Mouse (Mus musculus): Measurements from ENCODE around the gene Gm20403. TPM values are rescaled to one million over a fixed set of nuclear protein-coding genes. Genes with fewer than 3 reads are reported as not detected.

The Gm20403 gene
- total and polyA plus RNA-seq, 2 experiments from 2014 or later: not detected

GRCm38 (mm10) chr12:54981962-54982361 lies 4.4 kb downstream of the Gm20403 start:
- Histone ChIP-seq H3K4me3 (ENCODE audit: low read depth, low read length) (no peak overlapping the region), H3K4me1 (ENCODE audit: insufficient read depth) (no peaks in the 10 kb centered on the region), H3K27ac (ENCODE audit: low read depth, low read length) (no peak overlapping the region), H3K9me3 (ENCODE audit: low read length) (no peaks in the 10 kb centered on the region), H3K36me3 (ENCODE audit: insufficient read depth) (no peaks in the 10 kb centered on the region), H3K27me3 (ENCODE audit: insufficient read depth, low read length) (no peaks in the 10 kb centered on the region), H3K9ac (no peak overlapping the region), H3K4me2 (ENCODE audit: low read depth) (no peak overlapping the region)
- DNase-seq (no peak), ATAC-seq (no peak)
- TF ChIP-seq CTCF (IDR thresholded peaks at IDR 0.05; ENCODE audit: low read depth): no peak
- 71% methylated on average over 6 of the region's 6 CpGs for WGBS

- Histone ChIP-seq H3K9me3 (ENCODE audit: low read length) (no peaks in the 10 kb centered on the region), H3K9ac (no peak overlapping the region), H3K4me3 (ENCODE audit: low read depth, low read length) (no peak overlapping the region), H3K4me1 (ENCODE audit: insufficient read depth) (no peaks in the 10 kb centered on the region), H3K27me3 (ENCODE audit: insufficient read depth, low read length) (no peaks in the 10 kb centered on the region), H3K4me2 (ENCODE audit: low read depth) (no peak overlapping the region), H3K36me3 (ENCODE audit: insufficient read depth) (no peaks in the 10 kb centered on the region), H3K27ac (ENCODE audit: low read depth, low read length) (no peak overlapping the region)
- DNase-seq (no peak), ATAC-seq (no peak)
- WGBS: 81% methylated on average over 5 of the region's 5 CpGs
- TF ChIP-seq CTCF (IDR thresholded peaks at IDR 0.05; ENCODE audit: low read depth): no peak
These were observed 5.4 kb downstream of the Gm20403 start for GRCm38 (mm10) chr12:54980939-54981338.

- no peak for TF ChIP-seq CTCF (IDR thresholded peaks at IDR 0.05; ENCODE audit: low read depth)
- no peaks in the 10 kb centered on the region for H3K4me1 ChIP-seq (ENCODE audit: insufficient read depth)
- no peak overlapping the region for H3K4me3 ChIP-seq (ENCODE audit: low read depth, low read length)
- H3K9ac ChIP-seq: no peak overlapping the region
- DNase-seq (no peak), ATAC-seq (no peak)
- 83% methylated on average over 6 of the region's 6 CpGs for WGBS
- H3K27ac ChIP-seq (ENCODE audit: low read depth, low read length): no peak overlapping the region
- H3K27me3 ChIP-seq (ENCODE audit: insufficient read depth, low read length): no peaks in the 10 kb centered on the region
- no peaks in the 10 kb centered on the region for H3K36me3 ChIP-seq (ENCODE audit: insufficient read depth)
- H3K4me2 ChIP-seq (ENCODE audit: low read depth): no peak overlapping the region
- no peaks in the 10 kb centered on the region for H3K9me3 ChIP-seq (ENCODE audit: low read length)
These were observed 5.8 kb downstream of the Gm20403 start for GRCm38 (mm10) chr12:54980532-54980931.

GRCm38 (mm10) chr12:54969033-54969432 lies 17.3 kb downstream of the Gm20403 start:
- ATAC-seq: no peak
- H3K9me3 ChIP-seq (ENCODE audit: low read length): no peaks in the 10 kb centered on the region
- 86% methylated on average over 3 of the region's 3 CpGs for WGBS
- H3K27me3 ChIP-seq (ENCODE audit: insufficient read depth, low read length): no peaks in the 10 kb centered on the region
- no peaks in the 10 kb centered on the region for H3K4me1 ChIP-seq (ENCODE audit: insufficient read depth)
- H3K4me2 ChIP-seq (ENCODE audit: low read depth): no peak overlapping the region
- H3K9ac ChIP-seq: no peak overlapping the region
- no peak for DNase-seq
- no peak for TF ChIP-seq CTCF (IDR thresholded peaks at IDR 0.05; ENCODE audit: low read depth)
- no peak overlapping the region for H3K27ac ChIP-seq (ENCODE audit: low read depth, low read length)
- H3K4me3 ChIP-seq (ENCODE audit: low read depth, low read length): no peak overlapping the region
- H3K36me3 ChIP-seq (ENCODE audit: insufficient read depth): peaks cover 4% of the 10 kb centered on the region

GRCm38 (mm10) chr12:54965532-54966160 lies 20.7 kb downstream of the Gm20403 start:
- no peaks in the 10 kb centered on the region for H3K4me1 ChIP-seq (ENCODE audit: insufficient read depth)
- H3K36me3 ChIP-seq (ENCODE audit: insufficient read depth): no peaks in the 10 kb centered on the region
- H3K27ac ChIP-seq (ENCODE audit: low read depth, low read length): no peak overlapping the region
- TF ChIP-seq CTCF (IDR thresholded peaks at IDR 0.05; ENCODE audit: low read depth): no peak
- H3K9me3 ChIP-seq (ENCODE audit: low read length): no peaks in the 10 kb centered on the region
- no peak overlapping the region for H3K4me3 ChIP-seq (ENCODE audit: low read depth, low read length)
- no peaks in the 10 kb centered on the region for H3K27me3 ChIP-seq (ENCODE audit: insufficient read depth, low read length)
- 93% methylated on average over 4 of the region's 4 CpGs for WGBS
- H3K9ac ChIP-seq: no peak overlapping the region
- no peak overlapping the region for H3K4me2 ChIP-seq (ENCODE audit: low read depth)
- DNase-seq (no peak), ATAC-seq (no peak)

GRCm38 (mm10) chr12:54959569-54959968 lies 26.8 kb downstream of the Gm20403 start:
- ATAC-seq (no peak), DNase-seq (no peak)
- TF ChIP-seq CTCF (IDR thresholded peaks at IDR 0.05; ENCODE audit: low read depth): no peak
- Histone ChIP-seq H3K4me1 (ENCODE audit: insufficient read depth) (no peaks in the 10 kb centered on the region), H3K36me3 (ENCODE audit: insufficient read depth) (no peaks in the 10 kb centered on the region), H3K27me3 (ENCODE audit: insufficient read depth, low read length) (no peaks in the 10 kb centered on the region), H3K9me3 (ENCODE audit: low read length) (no peaks in the 10 kb centered on the region), H3K27ac (ENCODE audit: low read depth, low read length) (no peak overlapping the region), H3K4me3 (ENCODE audit: low read depth, low read length) (no peak overlapping the region), H3K9ac (no peak overlapping the region), H3K4me2 (ENCODE audit: low read depth) (no peak overlapping the region)
- 75% methylated on average over 2 of the region's 2 CpGs for whole genome bisulfite sequencing

- 88% methylated on average over 2 of the region's 2 CpGs for WGBS
These were observed 29.4 kb downstream of the Gm20403 start for GRCm38 (mm10) chr12:54956974-54957373.

More at GRCm38 (mm10) chr12:54956974-54957373, 29.4 kb downstream of the Gm20403 start:
- H3K9ac ChIP-seq: no peak overlapping the region
- H3K4me3 ChIP-seq (ENCODE audit: low read depth, low read length): no peak overlapping the region
- H3K27me3 ChIP-seq (ENCODE audit: insufficient read depth, low read length): no peaks in the 10 kb centered on the region
- no peak for DNase-seq
- H3K4me2 ChIP-seq (ENCODE audit: low read depth): no peak overlapping the region
- no peak for TF ChIP-seq CTCF (IDR thresholded peaks at IDR 0.05; ENCODE audit: low read depth)
- H3K9me3 ChIP-seq (ENCODE audit: low read length): no peaks in the 10 kb centered on the region
- no peak for ATAC-seq
- no peak overlapping the region for H3K27ac ChIP-seq (ENCODE audit: low read depth, low read length)
- H3K36me3 ChIP-seq (ENCODE audit: insufficient read depth): no peaks in the 10 kb centered on the region
- H3K4me1 ChIP-seq (ENCODE audit: insufficient read depth): no peaks in the 10 kb centered on the region
